Mouse (Mus musculus) kidney, adult 2 months (tissue): Measurements from ENCODE around the gene Il33. TPM values are rescaled to one million over a fixed set of nuclear protein-coding genes. Genes with fewer than 3 reads are reported as not detected.

ENCODE experiments used
- DNase-seq: peaks from one replicate; pipeline ENCODE4 v3.0.0; 2021
- H3K27ac ChIP-seq: fragments of 200-500 bp; 2 replicates; pipeline ENCODE4 v1.5.1; 2012; ENCODE audit warnings: low read depth, low read length, control low read depth, inconsistent platforms; ENCODE audit not compliant: insufficient read depth
- H3K27me3 ChIP-seq: fragments of 200-500 bp; replicated peaks from 2 replicates; pipeline ENCODE4 v1.6.1; 2012; ENCODE audit warnings: mild to moderate bottlenecking, moderate library complexity, low read length, inconsistent platforms; ENCODE audit not compliant: control insufficient read depth, insufficient read depth
- H3K36me3 ChIP-seq: fragments of 200-500 bp; 2 replicates; pipeline ENCODE4 v1.6.1; 2012; ENCODE audit warnings: mild to moderate bottlenecking, moderate library complexity, low read length, inconsistent platforms; ENCODE audit not compliant: control insufficient read depth, insufficient read depth
- H3K4me1 ChIP-seq: fragments of 200-500 bp; 2 replicates; pipeline ENCODE4 v1.6.1; 2011; ENCODE audit warnings: low read length; ENCODE audit not compliant: control insufficient read depth, insufficient read depth
- H3K4me3 ChIP-seq: fragments of 200-500 bp; 2 replicates; pipeline ENCODE4 v1.5.1; 2011; ENCODE audit warnings: mild to moderate bottlenecking, low read depth, low read length, control low read depth; ENCODE audit not compliant: insufficient read depth
- CTCF ChIP-seq: fragments of 200-500 bp; conservative IDR thresholded peaks from 2 replicates; pipeline ENCODE4 v1.5.1; 2011; ENCODE audit warnings: low read depth, mild to moderate bottlenecking, control low read depth, low read length, moderate library complexity, mixed read lengths; ENCODE audit not compliant: insufficient read depth, insufficient read length
- POLR2A ChIP-seq: fragments of 200-500 bp; IDR thresholded peaks from one replicate; pipeline ENCODE4 v1.6.1; 2011; ENCODE audit warnings: low read depth, low read length, control low read depth
- WGBS: fragments of 180-500 bp; shearing (Covaris S2); methylation state at CpG from one replicate; pipeline ENCODE4 v1.1.7; 2018; 5-methylcytosine and 5-hydroxymethylcytosine counted together
- polyA plus RNA-seq: library from polyadenylated mRNA; depleted of rRNA; stranded (reverse); fragments of >200 nt; gene quantifications from 2 replicates; pipeline ENCODE4 v1.2.3, GENCODE M21; 2012

The Il33 gene
- polyA plus RNA-seq, 1 experiment = 8.2 TPM

DNA sequence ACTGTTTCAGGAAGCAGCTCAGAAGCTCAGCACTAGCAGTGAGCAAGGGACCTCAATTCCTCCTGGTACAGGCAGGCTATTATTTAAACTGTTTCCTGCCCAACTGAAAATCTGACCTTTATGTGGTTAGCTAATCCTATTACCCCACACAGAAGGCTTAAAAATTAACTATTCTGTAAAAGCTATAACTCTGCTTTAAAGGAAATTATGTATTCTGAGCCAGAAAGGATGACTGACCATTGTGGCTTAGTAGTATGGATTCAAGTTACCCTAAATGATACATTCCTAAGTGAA is 21.5 kb downstream of the Il33 start:
- Histone ChIP-seq H3K4me1 (peaks cover 15% of the 10 kb centered on the region), H3K27me3 (no peaks in the 10 kb centered on the region), H3K27ac (peak overlapping the region; percentile 91), H3K36me3 (no peaks in the 10 kb centered on the region), H3K4me3 (no peak overlapping the region)
- TF ChIP-seq CTCF (no peak), POLR2A (no peak)
- peak; percentile 66 for DNase-seq

DNA sequence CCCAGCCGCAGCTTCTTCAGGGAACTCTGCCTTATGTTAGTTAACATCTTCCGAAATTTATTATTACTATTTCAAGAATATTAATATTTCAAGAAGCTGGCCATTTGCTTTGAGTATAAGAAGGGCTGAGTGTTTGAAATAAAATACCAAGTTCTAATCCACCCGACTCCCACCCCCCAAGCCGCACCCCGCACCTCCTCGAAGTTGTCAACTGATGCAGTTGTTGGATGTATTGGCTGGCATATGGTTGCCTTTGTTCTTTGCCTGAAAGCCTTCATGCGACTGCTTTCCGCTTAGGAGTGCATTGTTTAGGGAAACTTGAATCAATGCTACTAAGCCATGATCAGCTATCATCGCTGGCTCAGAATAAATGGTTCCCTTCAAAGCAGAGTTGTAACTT is 22.1 kb downstream of the Il33 start:
- no peaks in the 10 kb centered on the region for H3K36me3 ChIP-seq
- H3K4me1 ChIP-seq = peaks cover 13% of the 10 kb centered on the region
- H3K27me3 ChIP-seq = no peaks in the 10 kb centered on the region
- no peak overlapping the region for H3K4me3 ChIP-seq
- TF ChIP-seq POLR2A (no peak), CTCF (no peak)
- DNase-seq = no peak
- H3K27ac ChIP-seq = no peak overlapping the region
- WGBS = 90% methylated on average over 9 of the region's 9 CpGs

DNA sequence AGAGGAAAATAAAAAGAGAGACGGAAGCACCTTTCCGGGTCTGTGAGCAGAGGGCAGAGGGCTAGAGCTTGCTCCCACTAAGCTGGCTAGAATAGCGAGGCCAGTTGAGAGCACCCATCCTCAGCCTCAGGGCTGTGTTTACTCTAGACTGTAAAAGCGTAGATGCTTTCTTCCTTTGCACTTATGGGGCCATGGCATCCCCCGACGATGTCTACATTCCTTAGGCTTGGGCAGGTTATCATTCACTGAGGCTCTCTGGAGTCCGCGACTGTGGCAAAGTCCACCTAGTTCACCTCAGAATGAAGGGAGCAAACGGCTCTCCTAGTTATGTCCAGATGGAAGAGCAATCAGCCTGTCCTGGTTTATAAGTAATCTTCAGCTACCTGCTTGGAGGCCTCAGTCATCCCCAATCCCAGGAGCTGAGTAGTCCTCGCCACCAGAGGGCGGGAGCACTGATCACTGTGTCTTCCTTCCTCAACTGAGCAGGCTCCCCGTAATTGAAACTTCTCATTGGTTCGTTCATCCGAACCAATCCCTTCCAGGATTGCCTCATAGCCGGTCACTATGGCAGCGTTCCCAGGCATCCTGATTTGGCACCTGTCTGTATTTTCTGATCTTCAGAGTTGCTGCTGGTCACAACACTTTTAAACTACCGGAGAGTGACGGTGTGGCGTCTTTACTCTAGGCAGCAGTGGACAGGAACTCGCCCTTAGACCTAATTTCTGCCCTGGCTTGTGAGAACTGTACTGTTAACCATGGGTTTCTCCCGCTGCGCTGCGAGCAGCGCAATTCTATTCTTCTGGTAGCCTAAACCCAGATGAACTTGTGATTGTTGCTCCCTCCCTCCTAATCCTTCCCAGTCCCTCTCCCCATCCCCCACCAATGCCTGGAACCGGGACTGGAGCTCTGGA is 23.2 kb downstream of the Il33 start:
- peak overlapping the region; percentile 73; the same call in 1 of the 2 replicates for H3K27ac ChIP-seq
- DNase-seq = peak; percentile 97
- WGBS = 17% methylated on average over 25 of the region's 25 CpGs
- no peaks in the 10 kb centered on the region for H3K27me3 ChIP-seq
- no peaks in the 10 kb centered on the region for H3K36me3 ChIP-seq
- peak; percentile 86 for TF ChIP-seq CTCF
- no peak for TF ChIP-seq POLR2A
- H3K4me1 ChIP-seq = peaks cover 8% of the 10 kb centered on the region
- peak overlapping the region; percentile 49 for H3K4me3 ChIP-seq

DNA sequence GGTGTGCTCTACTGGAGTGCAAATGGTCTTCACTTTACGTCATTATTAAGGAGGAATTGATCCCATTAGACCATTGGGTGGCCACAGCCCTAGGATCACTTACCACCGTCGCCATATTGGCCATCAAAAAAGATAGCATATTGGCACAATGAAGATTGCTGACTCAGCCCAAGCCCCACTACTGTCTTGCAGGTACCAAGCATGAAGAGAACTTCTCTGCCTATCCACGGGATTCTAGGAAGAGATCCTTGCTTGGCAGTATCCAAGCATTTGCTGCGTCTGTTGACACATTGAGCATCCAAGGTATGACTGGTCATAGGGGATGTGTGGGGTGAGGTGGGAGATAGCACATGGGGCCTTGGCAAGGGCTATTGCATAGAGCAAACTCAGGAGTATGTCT is 27.6 kb downstream of the Il33 start:
- H3K27ac ChIP-seq = no peak overlapping the region
- no peaks in the 10 kb centered on the region for H3K4me1 ChIP-seq
- DNase-seq = no peak
- 93% methylated on average over 5 of the region's 5 CpGs for WGBS
- no peaks in the 10 kb centered on the region for H3K27me3 ChIP-seq
- TF ChIP-seq POLR2A (no peak), CTCF (no peak)
- no peak overlapping the region for H3K4me3 ChIP-seq
- H3K36me3 ChIP-seq = no peaks in the 10 kb centered on the region

DNA sequence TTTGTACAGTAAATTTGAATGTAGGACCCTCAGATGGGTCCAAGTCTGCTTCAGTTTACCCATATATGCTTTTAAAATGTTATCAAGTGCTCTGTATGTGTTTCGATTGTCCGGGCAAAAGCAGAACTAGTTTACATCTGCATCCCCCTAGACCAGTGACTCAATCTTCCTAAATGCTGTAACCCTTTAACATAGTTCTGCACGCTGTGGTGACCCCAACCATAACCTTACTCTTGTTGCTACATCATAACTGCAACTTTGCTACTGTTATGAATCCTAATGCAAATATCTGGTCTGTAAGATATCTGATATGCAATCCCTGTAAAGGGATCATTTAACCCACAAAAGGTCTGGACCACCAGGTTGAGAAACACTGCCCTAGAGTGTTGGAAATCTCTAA is 28.9 kb downstream of the Il33 start:
- no peak overlapping the region for H3K27ac ChIP-seq
- H3K4me1 ChIP-seq = no peaks in the 10 kb centered on the region
- no peaks in the 10 kb centered on the region for H3K27me3 ChIP-seq
- 96% methylated on average over 3 of the region's 3 CpGs for WGBS
- no peak overlapping the region for H3K4me3 ChIP-seq
- no peak for TF ChIP-seq POLR2A
- TF ChIP-seq CTCF = no peak
- DNase-seq = no peak
- no peaks in the 10 kb centered on the region for H3K36me3 ChIP-seq

DNA sequence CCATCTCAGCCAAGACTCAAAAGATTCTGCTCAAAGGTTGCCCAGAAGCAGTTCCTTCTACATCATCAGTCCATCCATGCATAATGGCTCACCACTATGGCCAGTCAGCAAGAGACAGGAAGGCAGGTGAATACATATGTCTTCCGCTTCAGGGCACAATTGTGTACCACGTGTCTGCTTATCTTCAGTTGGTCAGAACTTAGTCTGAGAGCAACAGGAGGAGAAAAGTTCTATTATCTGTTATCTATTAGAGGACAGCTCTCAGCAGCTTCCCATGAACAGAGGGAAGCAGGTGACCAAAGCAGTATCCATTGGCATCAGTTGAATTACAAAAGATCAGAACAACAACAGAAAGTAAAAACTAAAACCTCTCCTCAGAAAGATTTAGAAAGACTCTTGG is 30.5 kb downstream of the Il33 start:
- no peaks in the 10 kb centered on the region for H3K27me3 ChIP-seq
- no peak overlapping the region for H3K27ac ChIP-seq
- H3K4me3 ChIP-seq = no peak overlapping the region
- no peaks in the 10 kb centered on the region for H3K4me1 ChIP-seq
- no peak for DNase-seq
- 81% methylated on average over 2 of the region's 2 CpGs for WGBS
- H3K36me3 ChIP-seq = no peaks in the 10 kb centered on the region
- no peak for TF ChIP-seq POLR2A
- no peak for TF ChIP-seq CTCF

DNA sequence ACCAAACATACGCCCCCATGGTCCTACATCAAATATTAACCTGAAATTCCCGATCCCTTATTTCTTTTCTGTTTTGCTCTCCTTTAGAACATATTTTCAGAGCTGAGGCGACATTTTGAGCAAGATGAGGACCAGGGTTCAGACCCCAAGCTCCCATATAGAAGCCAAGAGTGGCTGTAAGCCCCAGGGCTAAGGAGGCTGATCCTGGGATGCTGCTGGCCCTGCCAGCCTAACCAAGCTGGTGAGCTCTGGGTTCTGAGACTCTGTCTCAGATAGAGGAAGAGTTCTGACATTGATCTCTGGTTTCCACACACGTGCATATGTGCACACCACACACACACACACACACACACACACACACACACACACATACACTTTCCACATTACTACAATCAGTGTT is 36.0 kb downstream of the Il33 start:
- H3K36me3 ChIP-seq = no peaks in the 10 kb centered on the region
- TF ChIP-seq POLR2A = no peak
- TF ChIP-seq CTCF = no peak
- WGBS = 89% methylated on average over 4 of the region's 4 CpGs

More for the DNA sequence above, 36.0 kb downstream of the Il33 start:
- Histone ChIP-seq H3K27me3 (no peaks in the 10 kb centered on the region), H3K4me3 (no peak overlapping the region), H3K27ac (no peak overlapping the region), H3K4me1 (no peaks in the 10 kb centered on the region)
- no peak for DNase-seq
